Mouse (Mus musculus) MEL (cell line): ENCODE results near the gene Rbak. TPM values are rescaled to one million over a fixed set of nuclear protein-coding genes. Genes with fewer than 3 reads are reported as not detected.
A peak's percentile ranks its signal among the peaks of the same experiment; 100 is the strongest.

Experiments
- DNase-seq: peaks from one replicate; pipeline ENCODE4 v3.0.0; 2011; ENCODE audit warnings: low read depth, low spot score
- H3K27ac ChIP-seq: 2 replicates; pipeline ENCODE4 v1.5.1; 2012; ENCODE audit warnings: low read depth, mild to moderate bottlenecking, control low read depth, low read length, moderate library complexity; ENCODE audit not compliant: control insufficient read depth
- H3K27me3 ChIP-seq, 2 experiments: fragments of 150-350 bp in 1 of 2; sonication (generic) in 1 of 2; 2 replicates each; pipeline ENCODE4 v1.6.1; 2012; ENCODE audit warnings: low read length in 2 of 2, mild to moderate bottlenecking in 2 of 2, improper control_type of control experiment in 1 of 2, moderate library complexity in 1 of 2; ENCODE audit not compliant: insufficient read depth in 2 of 2, control insufficient read depth in 1 of 2
- H3K36me3 ChIP-seq, 2 experiments: 2 replicates each; pipeline ENCODE4 v1.6.1; 2012 to 2014; ENCODE audit warnings: low read length in 2 of 2, improper control_type of control experiment in 1 of 2, inconsistent platforms in 1 of 2, mild to moderate bottlenecking in 1 of 2; ENCODE audit not compliant: insufficient read depth in 2 of 2, control insufficient read depth in 1 of 2
- H3K4me1 ChIP-seq, 2 experiments: fragments of 150-350 bp in 1 of 2; sonication (generic) in 1 of 2; 2 replicates each; pipeline ENCODE4 v1.6.1; 2012; ENCODE audit warnings: low read length in 2 of 2, improper control_type of control experiment in 1 of 2, mild to moderate bottlenecking in 1 of 2; ENCODE audit not compliant: insufficient read depth in 2 of 2, control insufficient read depth in 1 of 2
- H3K4me3 ChIP-seq, 2 experiments: fragments of 150-350 bp in 1 of 2; sonication (generic) in 1 of 2; 2 replicates each; pipeline ENCODE4 v1.5.1; 2012; ENCODE audit warnings: low read depth in 2 of 2, low read length in 2 of 2, mild to moderate bottlenecking in 2 of 2, moderate library complexity in 2 of 2, control low read depth in 1 of 2, improper control_type of control experiment in 1 of 2; ENCODE audit not compliant: control insufficient read depth in 1 of 2, insufficient read depth in 1 of 2
- H3K79me2 ChIP-seq: 2 replicates; pipeline ENCODE4 v1.6.1; 2012; ENCODE audit warnings: mild to moderate bottlenecking, low read length, moderate library complexity; ENCODE audit not compliant: control insufficient read depth, poor library complexity, insufficient read depth
- H3K9ac ChIP-seq: 2 replicates; pipeline ENCODE4 v1.6.1; 2012; ENCODE audit warnings: low read depth, mild to moderate bottlenecking, control low read depth, low read length, moderate library complexity; ENCODE audit not compliant: control insufficient read depth, poor library complexity, severe bottlenecking
- H3K9me3 ChIP-seq: fragments of 150-350 bp; sonication (generic); replicated peaks from 2 replicates; pipeline ENCODE4 v1.6.1; 2012; ENCODE audit warnings: mild to moderate bottlenecking, low read length, improper control_type of control experiment, moderate library complexity; ENCODE audit not compliant: insufficient read depth
- BHLHE40 ChIP-seq: IDR thresholded peaks from 2 replicates; pipeline ENCODE4 v1.6.1; 2012; ENCODE audit warnings: low read depth, mild to moderate bottlenecking, inconsistent platforms, low read length, improper control_type of control experiment, borderline replicate concordance
- CHD1 ChIP-seq: IDR thresholded peaks from 2 replicates; pipeline ENCODE4 v1.6.1; 2012; ENCODE audit warnings: low read depth, mild to moderate bottlenecking, inconsistent platforms, low read length, improper control_type of control experiment
- CHD2 ChIP-seq: IDR thresholded peaks from 2 replicates; pipeline ENCODE4 v1.6.1; 2011; ENCODE audit warnings: low read length, improper control_type of control experiment
- E2F4 ChIP-seq: IDR thresholded peaks from 2 replicates; pipeline ENCODE4 v1.6.1; 2011; ENCODE audit warnings: low read depth, low read length, improper control_type of control experiment, borderline replicate concordance
- ELF1 ChIP-seq: IDR thresholded peaks from 2 replicates; pipeline ENCODE4 v1.6.1; 2014; ENCODE audit warnings: low read depth, mild to moderate bottlenecking, inconsistent platforms, low read length, improper control_type of control experiment, moderate library complexity
- KAT2A ChIP-seq: conservative IDR thresholded peaks from 2 replicates; pipeline ENCODE4 v1.6.1; 2012; ENCODE audit warnings: low read depth, low read length, improper control_type of control experiment, inconsistent platforms
- MAZ ChIP-seq: IDR thresholded peaks from 2 replicates; pipeline ENCODE4 v1.6.1; 2012; ENCODE audit warnings: low read depth, mild to moderate bottlenecking, inconsistent platforms, low read length, improper control_type of control experiment
- MEF2A ChIP-seq: IDR thresholded peaks from 2 replicates; pipeline ENCODE4 v1.6.1; 2014; ENCODE audit warnings: low read depth, mild to moderate bottlenecking, inconsistent platforms, low read length, improper control_type of control experiment; ENCODE audit not compliant: poor library complexity, insufficient replicate concordance, severe bottlenecking; ENCODE audit errors: extremely low read depth
- MXI1 ChIP-seq: IDR thresholded peaks from 2 replicates; pipeline ENCODE4 v1.6.1; 2011; ENCODE audit warnings: mild to moderate bottlenecking, low read depth, low read length, improper control_type of control experiment
- MYC ChIP-seq: IDR thresholded peaks from 2 replicates; pipeline ENCODE4 v1.6.1; 2011; ENCODE audit warnings: low read depth, mild to moderate bottlenecking, low read length, improper control_type of control experiment, moderate library complexity
- NELFE ChIP-seq: IDR thresholded peaks from 2 replicates; pipeline ENCODE4 v1.6.1; 2011; ENCODE audit warnings: low read depth, low read length, improper control_type of control experiment
- NRF1 ChIP-seq: IDR thresholded peaks from 2 replicates; pipeline ENCODE4 v1.6.1; 2014; ENCODE audit warnings: low read depth, mild to moderate bottlenecking, inconsistent platforms, low read length, improper control_type of control experiment, moderate library complexity; ENCODE audit not compliant: poor library complexity, insufficient read depth, severe bottlenecking
- POLR2A ChIP-seq, 2 experiments: IDR thresholded peaks; 2 replicates each; pipeline ENCODE4 v1.6.1; 2011 to 2012; ENCODE audit warnings: low read length in 2 of 2, mild to moderate bottlenecking in 2 of 2, control low read depth in 1 of 2, improper control_type of control experiment in 1 of 2, low read depth in 1 of 2, moderate library complexity in 1 of 2; ENCODE audit not compliant: control insufficient read depth in 1 of 2, insufficient read depth in 1 of 2, poor library complexity in 1 of 2
- RAD21 ChIP-seq: IDR thresholded peaks from 2 replicates; pipeline ENCODE4 v1.6.1; 2011; ENCODE audit warnings: mild to moderate bottlenecking, low read depth, low read length, improper control_type of control experiment
- TBP ChIP-seq: IDR thresholded peaks from 2 replicates; pipeline ENCODE4 v1.8.0; 2011; ENCODE audit warnings: low read depth, low read length, improper control_type of control experiment
- ZKSCAN1 ChIP-seq: IDR thresholded peaks from 2 replicates; pipeline ENCODE4 v1.6.1; 2012; ENCODE audit warnings: low read depth, mild to moderate bottlenecking, inconsistent platforms, low read length, improper control_type of control experiment, moderate library complexity
- ZNF384 ChIP-seq: IDR thresholded peaks from 2 replicates; pipeline ENCODE4 v1.6.1; 2012; ENCODE audit warnings: low read depth, mild to moderate bottlenecking, inconsistent platforms, low read length, improper control_type of control experiment
- polyA plus RNA-seq, 2 experiments: library from polyadenylated mRNA; stranded (reverse) in 1 of 2; unstranded in 1 of 2; fragments of >175 nt in 1 of 2; fragments of >200 nt in 1 of 2; gene quantifications; 2 replicates each; pipeline versions ENCODE4 v1.2.1 to v1.2.4; 2012; ENCODE audit warnings: low replicate concordance in 2 of 2, low read depth in 1 of 2; ENCODE audit not compliant: insufficient read length in 2 of 2, insufficient read depth in 1 of 2, missing spikeins in 1 of 2
- total RNA-seq: library from RNA; depleted of rRNA; stranded (reverse); fragments of 300-350 nt; gene quantifications from 2 replicates; pipeline ENCODE4 v1.2.3, GENCODE M21; 2012

Gene Rbak
- total and polyA plus RNA-seq, 3 experiments: 7.4 to 7.5 TPM; not detected in 1

- no peaks in the 10 kb centered on the region for H3K4me1 ChIP-seq
- H3K27ac ChIP-seq: no peak overlapping the region
- no peak for DNase-seq
- TF ChIP-seq ZNF384 (peak; percentile 68), BHLHE40 (no peak), MEF2A (no peak)
- H3K4me3 ChIP-seq: no peak overlapping the region
- peaks cover 0 to 2% of the 10 kb centered on the region in 2 experiments; a peak in 1 of 4 replicates for H3K27me3 ChIP-seq
- no peak overlapping the region for H3K9ac ChIP-seq
- no peaks in the 10 kb centered on the region for H3K9me3 ChIP-seq
- no peaks in the 10 kb centered on the region for H3K36me3 ChIP-seq
- no peaks in the 10 kb centered on the region for H3K79me2 ChIP-seq
Observed at GRCm38 (mm10) chr5:143222287-143222686, 41.7 kb upstream of the Rbak start.

- no peak for DNase-seq
- no peak overlapping the region for H3K4me3 ChIP-seq
Observed at GRCm38 (mm10) chr5:143220996-143221395, 40.4 kb upstream of the Rbak start.

GRCm38 (mm10) chr5:143213832-143214231 lies 33.3 kb upstream of the Rbak start:
- Histone ChIP-seq H3K9me3 (no peaks in the 10 kb centered on the region), H3K9ac (no peak overlapping the region), H3K36me3 (no peaks in the 10 kb centered on the region), H3K27me3 (peaks cover 0 to 3% of the 10 kb centered on the region in 2 experiments; a peak in 3 of 4 replicates), H3K4me1 (no peaks in the 10 kb centered on the region), H3K4me3 (no peak overlapping the region), H3K79me2 (no peaks in the 10 kb centered on the region), H3K27ac (no peak overlapping the region)
- no peak for DNase-seq
- TF ChIP-seq NRF1 (no peak), RAD21 (no peak), KAT2A (no peak), E2F4 (no peak), BHLHE40 (no peak)

More at GRCm38 (mm10) chr5:143220996-143221395, 40.4 kb upstream of the Rbak start:
- H3K36me3 ChIP-seq: no peaks in the 10 kb centered on the region
- H3K9me3 ChIP-seq: no peaks in the 10 kb centered on the region
- no peaks in the 10 kb centered on the region for H3K4me1 ChIP-seq
- H3K27me3 ChIP-seq: no peaks in the 10 kb centered on the region; a peak in 1 of 4 replicates
- no peak for TF ChIP-seq ELF1
- TF ChIP-seq E2F4: no peak
- TF ChIP-seq MXI1: no peak
- TF ChIP-seq MAZ: no peak
- TF ChIP-seq TBP: no peak
- TF ChIP-seq RAD21: no peak
- TF ChIP-seq KAT2A: no peak
- no peak for TF ChIP-seq CHD2
- TF ChIP-seq NELFE: no peak
- TF ChIP-seq MEF2A: no peak
- no peak for TF ChIP-seq ZKSCAN1
- TF ChIP-seq POLR2A (IDR thresholded peaks at IDR 0.05; ENCODE audit: control insufficient read depth in 1 of 2, insufficient read depth in 1 of 2, low read depth in 1 of 2, low read length in 2 of 2, poor library complexity in 1 of 2): no peak
- no peak for TF ChIP-seq MYC
- no peak for TF ChIP-seq CHD1
- no peaks in the 10 kb centered on the region for H3K79me2 ChIP-seq
- H3K9ac ChIP-seq: no peak overlapping the region
- H3K27ac ChIP-seq: no peak overlapping the region
